Mouse (Mus musculus): ENCODE data around the gene Anxa4.

GRCm38 (mm10) chr6:86818914-86819313, 25.5 kb upstream of the Anxa4 start:
- TF ChIP-seq GATA1 (IDR thresholded peaks at IDR 0.05; ENCODE audit: borderline replicate concordance, low read length) (no peak), FLI1 (IDR thresholded peaks at IDR 0.05; ENCODE audit: low read length) (no peak)

Measured in megakaryocyte, embryonic 14.5 days (primary cell).